Mouse (Mus musculus) liver, adult 2 months (tissue): ENCODE measurements around the gene Cntnap4.

Experiments
- CTCF ChIP-seq: fragments of 200-500 bp; IDR thresholded peaks from 2 replicates; pipeline ENCODE4 v1.5.1; 2011; ENCODE audit warnings: low read depth, low read length, control low read depth
- POLR2A ChIP-seq: fragments of 200-500 bp; IDR thresholded peaks from 2 replicates; pipeline ENCODE4 v1.6.1; 2011; ENCODE audit warnings: low read length, control low read depth; ENCODE audit not compliant: insufficient read depth; ENCODE audit errors: extremely low read depth

GRCm38 (mm10) chr8:112583440-112583839 lies 13.6 kb downstream of the Cntnap4 start:
- TF ChIP-seq CTCF (no peak), POLR2A (no peak)
